Mouse (Mus musculus) cerebellum, adult 2 months (tissue): ENCODE measurements around the gene Trim43b.
"Not testable (repeated sequence)": the region's sequence is repeated elsewhere in the genome, so short reads cannot be mapped to it uniquely, and the experiment has no call there.

Experiments
- CTCF ChIP-seq: fragments of 200-500 bp; IDR thresholded peaks from 2 replicates; pipeline ENCODE4 v1.5.1; 2011; ENCODE audit warnings: low read depth, mild to moderate bottlenecking, control low read depth, low read length, moderate library complexity, borderline replicate concordance; ENCODE audit not compliant: insufficient read depth
- POLR2A ChIP-seq: fragments of 200-500 bp; IDR thresholded peaks from 2 replicates; pipeline ENCODE4 v1.6.1; 2011; ENCODE audit warnings: low read length, control low read depth, borderline replicate concordance; ENCODE audit not compliant: insufficient read depth

DNA sequence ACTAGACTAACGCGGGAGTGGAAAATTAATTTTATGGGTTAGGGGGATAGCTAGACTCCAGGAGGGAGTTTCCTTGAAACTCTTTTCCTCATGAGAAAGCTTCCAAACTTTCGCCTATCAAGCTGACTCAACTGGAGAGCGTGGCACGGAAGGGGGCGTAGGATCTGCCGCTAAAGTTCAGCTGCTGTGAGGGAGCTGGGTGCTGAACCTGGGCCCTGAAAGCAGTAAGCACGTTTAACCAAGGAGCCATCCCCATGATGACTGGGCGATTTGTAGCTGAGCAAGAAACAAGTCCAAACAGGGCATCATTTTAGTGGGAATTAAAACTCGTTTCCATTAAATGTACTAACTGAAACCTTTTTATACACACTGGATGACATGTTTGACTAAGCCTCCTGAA, 13.0 kb downstream of the Trim43b start:
- TF ChIP-seq CTCF, POLR2A: not testable (repeated sequence)
